Mouse (Mus musculus): Measurements from ENCODE around the gene Nfasc. TPM values are rescaled to one million over a fixed set of nuclear protein-coding genes. Genes with fewer than 3 reads are reported as not detected.

Nfasc gene
- total RNA-seq, 2 experiments from 2014 or later: 155 to 161 TPM

GRCm38 (mm10) chr1:132672704-132673103 is 68.9 kb downstream of the Nfasc start:
- no peak for TF ChIP-seq CTCF (IDR thresholded peaks at IDR 0.05)
- no peak for DNase-seq (ENCODE audit: extremely low spot score in 1 of 2, low spot score in 2 of 2)
- Histone ChIP-seq H3K4me3 (no peak overlapping the region), H3K27ac (no peak overlapping the region)
- intact Hi-C loops (cut with DNase I): no loop called here

GRCm38 (mm10) chr1:132669200-132669599 is 72.4 kb downstream of the Nfasc start:
- DNase-seq (ENCODE audit: extremely low spot score in 1 of 2, low spot score in 2 of 2): no peak
- Histone ChIP-seq H3K4me3 (no peak overlapping the region), H3K27ac (no peak overlapping the region)
- TF ChIP-seq CTCF (IDR thresholded peaks at IDR 0.05): no peak
- intact Hi-C loops (cut with DNase I): no loop called here

- Histone ChIP-seq H3K4me3 (no peak overlapping the region), H3K27ac (peak overlapping the region; percentile 75)
- DNase-seq (ENCODE audit: extremely low spot score in 1 of 2, low spot score in 2 of 2): no peak
- intact Hi-C loops (cut with DNase I): no loop called here
- TF ChIP-seq CTCF (IDR thresholded peaks at IDR 0.05): no peak
Measured at GRCm38 (mm10) chr1:132660354-132660753, 81.2 kb downstream of the Nfasc start.

GRCm38 (mm10) chr1:132659604-132660003 is 82.0 kb downstream of the Nfasc start:
- TF ChIP-seq CTCF (IDR thresholded peaks at IDR 0.05): no peak
- intact Hi-C loops (cut with DNase I): no loop called here
- H3K27ac ChIP-seq: peak overlapping the region; percentile 75
- H3K4me3 ChIP-seq: no peak overlapping the region
- peak; percentile 37 for DNase-seq (ENCODE audit: extremely low spot score in 1 of 2, low spot score in 2 of 2)

GRCm38 (mm10) chr1:132655611-132656010 is 86.0 kb downstream of the Nfasc start:
- DNase-seq (ENCODE audit: extremely low spot score in 1 of 2, low spot score in 2 of 2): no peak
- Histone ChIP-seq H3K27ac (peak overlapping the region; percentile 59), H3K4me3 (no peak overlapping the region)
- intact Hi-C loops (cut with DNase I): loop anchor here (2.0 kb wide), 1 partner anchor 85 kb away; the partner anchor contains the start of gene Nfasc
- peak; percentile 37 for TF ChIP-seq CTCF (IDR thresholded peaks at IDR 0.05)

- intact Hi-C loops (cut with DNase I): loop anchor here (2.0 kb wide), 1 partner anchor 86 kb away; the partner anchor contains the start of gene Nfasc
- no peak for DNase-seq (ENCODE audit: extremely low spot score in 1 of 2, low spot score in 2 of 2)
- H3K27ac ChIP-seq: peak overlapping the region; percentile 59; the same call in 1 of the 2 replicates
- no peak for TF ChIP-seq CTCF (IDR thresholded peaks at IDR 0.05)
- H3K4me3 ChIP-seq: no peak overlapping the region
Measured at GRCm38 (mm10) chr1:132654769-132655168, 86.8 kb downstream of the Nfasc start.

GRCm38 (mm10) chr1:132653841-132654457 is 87.6 kb downstream of the Nfasc start:
- Histone ChIP-seq H3K4me3 (no peak overlapping the region), H3K27ac (peak overlapping the region; percentile 33; the same call in 1 of the 2 replicates)
- peak in 1 of 2 experiments; percentile 45 for DNase-seq (ENCODE audit: extremely low spot score in 1 of 2, low spot score in 2 of 2)
- no peak for TF ChIP-seq CTCF (IDR thresholded peaks at IDR 0.05)
- intact Hi-C loops (cut with DNase I): loop anchor here (2.0 kb wide), 1 partner anchor 87 kb away; the partner anchor contains the start of gene Nfasc

- intact Hi-C loops (cut with DNase I): no loop called here
- Histone ChIP-seq H3K4me3 (no peak overlapping the region), H3K27ac (peak overlapping the region; percentile 30; the same call in 1 of the 2 replicates)
- TF ChIP-seq CTCF (IDR thresholded peaks at IDR 0.05): no peak
- DNase-seq (ENCODE audit: extremely low spot score in 1 of 2, low spot score in 2 of 2): no peak
Measured at GRCm38 (mm10) chr1:132653161-132653560, 88.4 kb downstream of the Nfasc start.

- no peak overlapping the region for H3K27ac ChIP-seq
- intact Hi-C loops (cut with DNase I): no loop called here
- no peak for TF ChIP-seq CTCF (IDR thresholded peaks at IDR 0.05)
- DNase-seq (ENCODE audit: extremely low spot score in 1 of 2, low spot score in 2 of 2): no peak
- H3K4me3 ChIP-seq: no peak overlapping the region
Measured at GRCm38 (mm10) chr1:132650680-132651079, 90.9 kb downstream of the Nfasc start.

- no peak overlapping the region for H3K27ac ChIP-seq
Measured at GRCm38 (mm10) chr1:132647958-132648357, 93.6 kb downstream of the Nfasc start.

GRCm38 (mm10) chr1:132641049-132641795 is 100.4 kb downstream of the Nfasc start:
- Histone ChIP-seq H3K4me3 (no peak overlapping the region), H3K27ac (peak overlapping the region; percentile 38; the same call in 1 of the 2 replicates)
- DNase-seq (ENCODE audit: extremely low spot score in 1 of 2, low spot score in 2 of 2): peak in 1 of 2 experiments; percentile 41
- intact Hi-C loops (cut with DNase I): no loop called here
- no peak for TF ChIP-seq CTCF (IDR thresholded peaks at IDR 0.05)

More at GRCm38 (mm10) chr1:132647958-132648357, 93.6 kb downstream of the Nfasc start:
- TF ChIP-seq CTCF (IDR thresholded peaks at IDR 0.05): no peak
- H3K4me3 ChIP-seq: no peak overlapping the region
- intact Hi-C loops (cut with DNase I): no loop called here
- no peak for DNase-seq (ENCODE audit: extremely low spot score in 1 of 2, low spot score in 2 of 2)

GRCm38 (mm10) chr1:132640256-132640655 is 101.3 kb downstream of the Nfasc start:
- TF ChIP-seq CTCF (IDR thresholded peaks at IDR 0.05): no peak
- H3K4me3 ChIP-seq: no peak overlapping the region
- DNase-seq (ENCODE audit: extremely low spot score in 1 of 2, low spot score in 2 of 2): peak in 1 of 2 experiments; percentile 46
- H3K27ac ChIP-seq: peak overlapping the region; percentile 38; the same call in 1 of the 2 replicates
- intact Hi-C loops (cut with DNase I): no loop called here

Measured in left cerebral cortex, adult 2 months (tissue).